Mouse (Mus musculus) frontal cortex, adult 2 months (tissue): ENCODE results near the gene Speer4a. TPM values are rescaled to one million over a fixed set of nuclear protein-coding genes. Genes with fewer than 3 reads are reported as not detected.
"Not testable (repeated sequence)": the region's sequence is repeated elsewhere in the genome, so short reads cannot be mapped to it uniquely, and the experiment has no call there.

Experiments used
- DNase-seq, 2 experiments: peaks; one replicate each; pipeline ENCODE4 v3.0.0; 2022; ENCODE audit warnings: low spot score in 1 of 2; ENCODE audit errors: extremely low spot score in 1 of 2
- polyA plus RNA-seq: library from polyadenylated mRNA; depleted of rRNA; stranded (reverse); fragments of >200 nt; gene quantifications from 2 replicates; pipeline ENCODE4 v1.2.3, GENCODE M21; 2012; rRNA removed

Speer4a gene
- not detected in 2 replicates for polyA plus RNA-seq

DNA sequence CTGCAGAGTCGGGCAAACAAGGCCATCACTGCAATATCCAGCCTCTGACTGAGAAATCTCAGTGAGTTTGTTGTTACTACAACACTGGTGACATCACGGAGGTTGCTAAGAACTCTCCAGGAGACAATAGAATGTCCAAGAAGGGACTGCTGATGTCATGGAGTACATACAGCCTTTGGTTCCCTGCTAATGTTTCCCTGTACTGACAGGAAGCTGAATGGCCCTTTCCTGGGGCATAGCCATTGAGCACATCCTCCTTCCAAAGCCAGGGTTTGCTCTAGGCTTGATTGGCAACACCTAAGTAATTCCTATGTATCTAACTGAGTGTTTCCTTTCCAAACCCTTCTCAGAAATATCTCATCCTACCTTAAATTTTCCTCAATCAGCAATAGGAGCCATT is at the start of gene Speer4a:
Speer4a (minus strand) TSS at position 101 of the 400 bp plus-strand sequence.
- not testable (repeated sequence) for DNase-seq

DNA sequence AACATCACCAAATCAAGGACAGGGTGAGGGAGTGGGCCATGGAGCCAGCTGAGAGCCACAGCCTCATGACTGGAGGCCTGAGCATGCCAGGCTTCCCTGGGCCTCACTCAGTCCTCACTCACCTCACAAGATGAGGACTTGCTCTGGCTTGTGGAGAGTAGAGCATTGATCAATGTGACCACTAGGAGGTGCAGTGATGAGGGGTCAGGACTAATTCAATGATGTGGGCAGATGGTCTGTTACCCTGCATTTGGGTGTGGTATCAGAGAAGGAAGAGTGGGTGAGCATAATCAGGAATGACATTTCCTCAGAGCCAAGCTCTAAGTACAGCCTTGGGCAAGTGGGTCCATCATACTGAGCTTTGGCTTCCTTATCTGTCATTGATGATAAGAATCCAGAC is 39.7 kb upstream of the Speer4a start:
- peak in 1 of 2 experiments; percentile 1 for DNase-seq

DNA sequence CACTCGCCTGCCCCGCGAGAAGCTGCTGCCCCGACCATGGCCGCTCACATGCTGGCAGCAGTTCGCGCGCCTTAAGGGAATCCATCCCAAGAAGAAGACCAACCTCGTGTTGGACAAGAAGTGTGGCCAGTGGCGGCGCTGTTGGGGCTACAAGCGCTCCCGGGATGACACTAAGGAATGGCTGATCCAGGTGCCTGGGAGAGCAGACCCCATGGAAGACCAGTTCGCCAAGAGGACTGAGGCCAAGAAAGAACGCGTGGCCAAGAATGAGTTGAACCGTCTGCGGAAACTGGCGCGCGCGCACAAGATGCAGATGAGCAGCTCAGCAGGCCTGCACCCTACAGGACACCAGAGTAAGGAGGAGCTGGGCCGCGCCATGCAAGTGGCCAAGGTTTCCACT is 31.4 kb upstream of the Speer4a start:
- no peak for DNase-seq

DNA sequence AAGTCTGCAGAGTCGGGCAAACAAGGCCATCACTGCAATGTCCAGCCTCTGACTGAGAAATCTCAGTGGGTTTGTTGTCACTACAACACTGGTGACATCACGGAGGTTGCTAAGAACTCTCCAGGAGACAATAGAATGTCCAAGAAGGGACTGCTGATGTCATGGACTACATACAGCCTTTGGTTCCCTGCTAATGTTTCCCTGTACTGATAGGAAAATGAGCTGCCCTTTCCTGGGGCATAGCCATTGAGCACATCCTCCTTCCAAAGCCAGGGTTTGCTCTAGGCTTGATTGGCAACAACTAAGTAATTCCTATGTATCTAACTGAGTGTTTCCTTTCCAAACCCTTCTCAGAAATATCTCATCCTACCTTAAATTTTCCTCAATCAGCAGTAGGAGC is 19.1 kb upstream of the Speer4a start, which contains the start of gene Gm7347:
Gm7347 (minus strand) TSS at position 101 of the 400 bp plus-strand sequence.
- not testable (repeated sequence) for DNase-seq

DNA sequence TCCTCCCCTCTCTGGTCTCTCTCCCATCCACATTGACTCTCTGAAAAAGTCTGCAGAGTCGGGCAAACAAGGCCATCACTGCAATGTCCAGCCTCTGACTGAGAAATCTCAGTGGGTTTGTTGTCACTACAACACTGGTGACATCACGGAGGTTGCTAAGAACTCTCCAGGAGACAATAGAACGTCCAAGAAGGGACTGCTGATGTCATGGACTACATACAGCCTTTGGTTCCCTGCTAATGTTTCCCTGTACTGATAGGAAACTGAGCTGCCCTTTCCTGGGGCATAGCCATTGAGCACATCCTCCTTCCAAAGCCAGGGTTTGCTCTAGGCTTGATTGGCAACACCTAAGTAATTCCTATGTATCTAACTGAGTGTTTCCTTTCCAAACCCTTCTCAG is 16.5 kb downstream of the Speer4a start, which contains the start of gene Gm5862:
Gm5862 (minus strand) TSS at position 101 of the 400 bp plus-strand sequence.
- DNase-seq = not testable (repeated sequence)

DNA sequence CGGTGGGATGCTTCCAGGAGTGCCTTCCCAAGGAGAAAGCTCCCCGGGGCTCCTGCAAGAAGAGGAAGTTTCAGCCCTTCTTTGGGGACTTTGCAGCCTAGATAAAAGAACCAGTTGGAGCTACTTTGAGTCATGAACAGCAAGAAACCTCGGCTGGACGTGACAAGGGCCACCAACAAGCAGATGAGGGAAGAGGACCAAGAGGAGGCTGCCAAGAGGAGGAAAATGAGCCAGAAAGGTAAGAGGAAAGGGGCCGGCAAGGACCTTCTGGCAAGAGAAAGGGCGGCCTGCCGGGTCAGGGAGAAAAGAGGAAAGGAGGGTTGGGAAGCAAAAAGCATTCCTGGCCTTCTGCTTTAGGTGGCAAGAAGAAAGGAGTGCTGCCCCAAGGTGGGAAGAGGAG is 31.7 kb downstream of the Speer4a start:
- DNase-seq = not testable (repeated sequence)

DNA sequence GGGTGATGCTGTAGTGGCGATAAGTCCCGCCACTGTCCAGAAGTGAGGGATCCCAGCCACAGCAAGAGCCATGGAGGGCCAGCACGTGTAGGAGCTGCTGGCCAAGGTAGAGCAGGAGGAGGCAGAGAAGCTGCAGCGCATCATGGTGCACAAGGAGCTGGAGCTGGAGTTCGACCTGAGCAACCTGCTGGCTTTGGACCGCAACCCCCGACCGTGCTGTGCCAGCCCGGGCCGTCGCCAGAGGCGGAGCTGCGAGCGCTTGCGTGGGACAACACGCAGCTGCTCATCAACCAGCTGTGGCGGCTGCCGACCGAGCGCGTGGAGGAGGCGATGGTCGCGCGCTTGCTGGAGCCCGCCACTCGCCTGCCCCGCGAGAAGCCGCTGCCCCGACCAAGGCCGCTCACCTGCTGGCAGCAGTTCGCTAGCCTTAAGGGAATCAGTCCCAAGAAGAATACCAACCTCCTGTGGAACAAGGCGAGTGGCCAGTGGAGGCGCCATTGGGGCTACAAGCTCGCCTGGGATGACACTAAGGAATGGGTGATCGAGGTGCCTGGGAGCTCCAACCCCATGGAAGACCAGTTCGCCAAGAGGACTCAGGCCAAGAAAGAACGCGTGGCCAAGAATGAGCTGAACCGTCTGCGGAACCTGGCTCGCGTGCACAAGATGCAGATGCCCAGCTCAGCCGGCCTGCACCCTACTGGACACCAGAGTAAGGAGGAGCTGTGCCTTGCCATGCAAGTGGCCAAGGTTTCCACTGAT is 32.2 kb downstream of the Speer4a start:
- DNase-seq = peak in 1 of 2 experiments; percentile 12

DNA sequence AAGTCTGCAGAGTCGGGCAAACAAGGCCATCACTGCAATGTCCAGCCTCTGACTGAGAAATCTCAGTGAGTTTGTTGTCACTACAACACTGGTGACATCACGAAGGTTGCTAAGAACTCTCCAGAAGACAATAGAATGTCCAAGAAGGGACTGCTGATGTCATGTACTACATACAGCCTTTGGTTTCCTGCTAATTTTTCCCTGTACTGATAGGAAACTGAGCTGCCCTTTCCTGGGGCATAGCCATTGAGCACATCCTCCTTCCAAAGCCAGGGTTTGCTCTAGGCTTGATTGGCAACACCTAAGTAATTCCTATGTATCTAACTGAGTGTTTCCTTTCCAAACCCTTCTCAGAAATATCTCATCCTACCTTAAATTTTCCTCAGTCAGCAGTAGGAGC is 34.7 kb downstream of the Speer4a start, which contains the start of gene Gm1979:
Gm1979 (minus strand) TSS at position 101 of the 400 bp plus-strand sequence.
- DNase-seq = not testable (repeated sequence)

DNA sequence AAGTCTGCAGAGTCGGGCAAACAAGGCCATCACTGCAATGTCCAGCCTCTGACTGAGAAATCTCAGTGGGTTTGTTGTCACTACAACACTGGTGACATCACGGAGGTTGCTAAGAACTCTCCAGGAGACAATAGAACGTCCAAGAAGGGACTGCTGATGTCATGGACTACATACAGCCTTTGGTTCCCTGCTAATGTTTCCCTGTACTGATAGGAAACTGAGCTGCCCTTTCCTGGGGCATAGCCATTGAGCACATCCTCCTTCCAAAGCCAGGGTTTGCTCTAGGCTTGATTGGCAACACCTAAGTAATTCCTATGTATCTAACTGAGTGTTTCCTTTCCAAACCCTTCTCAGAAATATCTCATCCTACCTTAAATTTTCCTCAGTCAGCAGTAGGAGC is 50.8 kb downstream of the Speer4a start, which contains the start of gene Gm21698:
Gm21698 (minus strand) TSS at position 101 of the 400 bp plus-strand sequence.
- not testable (repeated sequence) for DNase-seq

Other genes with a start within 250 kb of the Speer4a start
- not detected in 2 replicates for gene Gm21663, start 97.2 kb downstream of the Speer4a start, polyA plus RNA-seq
- not detected in 2 replicates for gene Gm21671, start 85.1 kb downstream of the Speer4a start, polyA plus RNA-seq
- not detected in 2 replicates for gene Gm21680, start 66.9 kb downstream of the Speer4a start, polyA plus RNA-seq
- gene Gm21698, start 50.9 kb downstream of the Speer4a start, polyA plus RNA-seq = not detected in 2 replicates
- gene Gm1979, start 34.8 kb downstream of the Speer4a start, polyA plus RNA-seq = not detected in 2 replicates
- not detected in 2 replicates for gene Gm5862, start 16.6 kb downstream of the Speer4a start, polyA plus RNA-seq
- not detected in 2 replicates for gene Gm7347, start 19.0 kb upstream of the Speer4a start, polyA plus RNA-seq
- not detected in 2 replicates for gene Gm10471, start 49.7 kb upstream of the Speer4a start, polyA plus RNA-seq
- gene 5031410I06Rik, start 65.8 kb upstream of the Speer4a start, polyA plus RNA-seq = not detected in 2 replicates
- not detected in 2 replicates for gene Gm10220, start 81.9 kb upstream of the Speer4a start, polyA plus RNA-seq
- gene Gm7361, start 218.1 kb upstream of the Speer4a start, polyA plus RNA-seq = 0.36 and 0.42 TPM in 2 replicates